Mouse (Mus musculus) brain, embryonic 14.5 days (tissue): ENCODE measurements at regions not wholly inside any gene's neighbourhood (a gene's known extent, or its start where the extent isn't known, plus 50 kb on each side); places are given as distances from the start of the nearest gene placed in this dataset.

Source experiments
- DNase-seq: peaks from one replicate; pipeline ENCODE4 v3.0.0-alpha.2; 2011; ENCODE audit warnings: low read depth
- CTCF ChIP-seq: fragments of 200-500 bp; IDR thresholded peaks from 2 replicates; pipeline ENCODE4 v1.5.1; 2012; ENCODE audit warnings: inconsistent platforms, mild to moderate bottlenecking, moderate library complexity, borderline replicate concordance; ENCODE audit not compliant: insufficient read depth, insufficient read length; ENCODE audit errors: extremely low read depth
- POLR2A ChIP-seq: fragments of 200-500 bp; IDR thresholded peaks from 2 replicates; pipeline ENCODE4 v1.6.1; 2012; ENCODE audit warnings: mild to moderate bottlenecking, inconsistent platforms, borderline replicate concordance; ENCODE audit not compliant: poor library complexity, insufficient read depth, insufficient read length, severe bottlenecking; ENCODE audit errors: extremely low read depth

GRCm38 (mm10) chr12:21507080-21507479, 89.6 kb upstream of the Ywhaq start:
- DNase-seq = no peak
- TF ChIP-seq CTCF (no peak), POLR2A (no peak)

GRCm38 (mm10) chr12:21505731-21506368, 88.4 kb upstream of the Ywhaq start:
- peak; percentile 19 for DNase-seq
- TF ChIP-seq POLR2A (no peak), CTCF (no peak)

- no peak for DNase-seq
- no peak for TF ChIP-seq POLR2A
- TF ChIP-seq CTCF = no peak
These were observed 85.8 kb upstream of the Ywhaq start for GRCm38 (mm10) chr12:21503250-21503649.

- TF ChIP-seq CTCF (no peak), POLR2A (no peak)
- no peak for DNase-seq
These were observed 79.5 kb upstream of the Ywhaq start for GRCm38 (mm10) chr12:21496974-21497373.

GRCm38 (mm10) chr12:21495511-21495910, 78.1 kb upstream of the Ywhaq start:
- DNase-seq = no peak
- TF ChIP-seq CTCF (no peak), POLR2A (no peak)

GRCm38 (mm10) chr12:21493471-21493870, 76.0 kb upstream of the Ywhaq start:
- no peak for TF ChIP-seq CTCF
- TF ChIP-seq POLR2A = no peak
- peak; percentile 43 for DNase-seq

- DNase-seq = no peak
- TF ChIP-seq CTCF (no peak), POLR2A (no peak)
These were observed 75.3 kb upstream of the Ywhaq start for GRCm38 (mm10) chr12:21492549-21493291.

- TF ChIP-seq POLR2A (no peak), CTCF (no peak)
- DNase-seq = no peak
These were observed 64.2 kb upstream of the Ywhaq start for GRCm38 (mm10) chr12:21481644-21482043.

GRCm38 (mm10) chr12:21480226-21480625, 62.8 kb upstream of the Ywhaq start:
- TF ChIP-seq POLR2A (no peak), CTCF (no peak)

GRCm38 (mm10) chr12:21479251-21479650, 61.8 kb upstream of the Ywhaq start:
- DNase-seq = no peak
- TF ChIP-seq CTCF = no peak
- TF ChIP-seq POLR2A = no peak

More at GRCm38 (mm10) chr12:21480226-21480625, 62.8 kb upstream of the Ywhaq start:
- DNase-seq = no peak

GRCm38 (mm10) chr12:21476516-21476915, 59.1 kb upstream of the Ywhaq start:
- DNase-seq = no peak
- TF ChIP-seq POLR2A = no peak
- no peak for TF ChIP-seq CTCF
